Mouse (Mus musculus) embryonic facial prominence, embryonic 11.5 days (tissue): ENCODE results near the gene Apeh. TPM values are rescaled to one million over a fixed set of nuclear protein-coding genes. Genes with fewer than 3 reads are reported as not detected.
A peak's percentile ranks its signal among the peaks of the same experiment; 100 is the strongest.

Experiments used
- ATAC-seq: fragments of 200-750 bp; cut with Nextera tagmentation; replicated peaks from 2 replicates; pipeline ENCODE4 v1.8.0; 2017; ENCODE audit warnings: low read depth; ENCODE audit not compliant: insufficient number of reproducible peaks, low FRiP score, low TSS enrichment
- DNase-seq: peaks from one replicate; pipeline ENCODE4 v3.0.0-alpha.2; 2015; ENCODE audit warnings: low spot score
- H3K27ac ChIP-seq: fragments of 300-500 bp; sonication (generic); replicated peaks from 2 replicates; pipeline ENCODE4 v1.5.1; 2014; ENCODE audit warnings: mild to moderate bottlenecking, low read depth, low read length, control low read depth
- H3K27me3 ChIP-seq: fragments of 300-500 bp; sonication (generic); 2 replicates; pipeline ENCODE4 v1.6.1; 2014; ENCODE audit warnings: mild to moderate bottlenecking, low read length, moderate library complexity, mixed read lengths; ENCODE audit not compliant: control insufficient read depth, insufficient read depth
- H3K36me3 ChIP-seq: fragments of 300-500 bp; sonication (generic); replicated peaks from 2 replicates; pipeline ENCODE4 v1.6.1; 2014; ENCODE audit warnings: low read depth, mild to moderate bottlenecking, low read length, moderate library complexity, mixed read lengths; ENCODE audit not compliant: control insufficient read depth, insufficient read depth
- H3K4me1 ChIP-seq: fragments of 300-500 bp; sonication (generic); 2 replicates; pipeline ENCODE4 v1.6.1; 2014; ENCODE audit warnings: low read length, mixed read lengths; ENCODE audit not compliant: control insufficient read depth, insufficient read depth
- H3K4me2 ChIP-seq: fragments of 300-500 bp; sonication (generic); 2 replicates; pipeline ENCODE4 v1.6.1; 2014; ENCODE audit warnings: low read depth, mild to moderate bottlenecking, control low read depth, low read length, moderate library complexity
- H3K4me3 ChIP-seq: fragments of 300-500 bp; sonication (generic); 2 replicates; pipeline ENCODE4 v1.5.1; 2014; ENCODE audit warnings: low read depth, low read length, control low read depth
- H3K9ac ChIP-seq: fragments of 300-500 bp; sonication (generic); replicated peaks from 2 replicates; pipeline ENCODE4 v1.6.1; 2014; ENCODE audit warnings: mild to moderate bottlenecking, control low read depth, low read length
- H3K9me3 ChIP-seq: fragments of 300-500 bp; sonication (generic); replicated peaks from 2 replicates; pipeline ENCODE4 v1.6.1; 2016; ENCODE audit warnings: mild to moderate bottlenecking, low read length, inconsistent platforms, mixed read lengths; ENCODE audit not compliant: control insufficient read depth
- WGBS: fragments of 180-500 bp; shearing (Covaris S2); extraction: QIAGEN DNeasy Blood & Tissue Kit; methylation state at CpG from one replicate; pipeline ENCODE4 v1.1.7; 2014; 5-methylcytosine and 5-hydroxymethylcytosine counted together
- polyA plus RNA-seq: library from polyadenylated mRNA; unstranded; fragments of >200 nt; fragmentation: Nextera tagmentation; extraction: Ambion mirVana; gene quantifications from 2 replicates; pipeline ENCODE4 v1.2.1, GENCODE M21; 2014

Gene Apeh
- polyA plus RNA-seq, 1 experiment from 2014 or later = 45.3 TPM

DNA sequence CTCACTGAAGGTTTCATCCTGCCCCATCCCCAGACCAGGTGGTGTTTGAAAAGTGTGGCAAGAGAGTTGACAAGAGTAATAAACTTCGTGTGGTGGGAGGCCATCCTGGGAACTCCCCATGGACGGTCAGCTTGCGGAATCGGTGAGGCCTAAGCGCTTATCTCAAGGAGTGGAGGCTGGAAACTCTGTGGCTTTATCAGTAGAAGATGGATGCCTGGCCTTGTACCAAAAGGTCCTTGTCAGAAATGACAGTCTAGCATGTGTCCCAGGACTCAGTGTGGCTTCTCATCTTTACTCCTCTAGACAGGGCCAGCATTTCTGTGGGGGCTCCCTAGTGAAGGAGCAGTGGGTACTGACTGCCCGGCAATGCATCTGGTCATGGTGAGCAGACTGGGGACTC, 10.8 kb downstream of the Apeh start:
- no peaks in the 10 kb centered on the region for H3K4me1 ChIP-seq
- peaks cover 24% of the 10 kb centered on the region for H3K27me3 ChIP-seq
- no peak for ATAC-seq
- no peak overlapping the region for H3K27ac ChIP-seq
- 80% methylated on average over 6 of the region's 6 CpGs for WGBS
- no peaks in the 10 kb centered on the region for H3K9me3 ChIP-seq
- H3K4me3 ChIP-seq = no peak overlapping the region
- no peak overlapping the region for H3K9ac ChIP-seq
- H3K36me3 ChIP-seq = peaks cover 5% of the 10 kb centered on the region
- no peak overlapping the region for H3K4me2 ChIP-seq
- no peak for DNase-seq

DNA sequence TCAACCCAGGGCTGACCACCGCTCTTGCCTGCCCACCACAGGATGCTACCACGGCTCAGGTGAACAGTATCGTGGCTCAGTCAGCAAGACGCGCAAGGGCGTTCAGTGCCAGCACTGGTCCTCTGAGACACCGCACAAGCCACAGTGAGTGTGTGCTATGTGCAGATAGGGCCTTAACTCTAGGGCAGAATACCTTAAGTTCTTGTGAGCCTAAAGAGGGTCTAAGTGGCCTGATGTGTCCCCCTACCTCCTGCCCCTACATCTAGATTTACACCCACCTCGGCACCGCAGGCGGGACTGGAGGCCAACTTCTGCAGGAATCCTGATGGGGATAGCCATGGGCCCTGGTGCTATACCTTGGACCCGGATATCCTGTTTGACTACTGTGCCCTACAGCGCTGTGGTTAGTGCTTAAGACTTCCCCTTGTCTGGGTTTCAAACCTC, 11.4 kb downstream of the Apeh start, which contains the start of gene Rnf123:
Gene Rnf123 (minus strand): TSS at position 359 of the 444 bp plus-strand sequence.
- DNase-seq (no peak), ATAC-seq (no peak)
- Histone ChIP-seq H3K27me3 (peaks cover 24% of the 10 kb centered on the region), H3K36me3 (peaks cover 5% of the 10 kb centered on the region), H3K9ac (no peak within 1 kb of the TSS; the same call in 1 of the 2 replicates), H3K4me3 (peak within 1 kb of the TSS; percentile 14; the same call in 1 of the 2 replicates), H3K27ac (no peak within 1 kb of the TSS), H3K9me3 (no peaks in the 10 kb centered on the region), H3K4me1 (no peaks in the 10 kb centered on the region), H3K4me2 (peak within 1 kb of the TSS; percentile 33)
- WGBS = 31% methylated on average over 12 of the region's 12 CpGs

DNA sequence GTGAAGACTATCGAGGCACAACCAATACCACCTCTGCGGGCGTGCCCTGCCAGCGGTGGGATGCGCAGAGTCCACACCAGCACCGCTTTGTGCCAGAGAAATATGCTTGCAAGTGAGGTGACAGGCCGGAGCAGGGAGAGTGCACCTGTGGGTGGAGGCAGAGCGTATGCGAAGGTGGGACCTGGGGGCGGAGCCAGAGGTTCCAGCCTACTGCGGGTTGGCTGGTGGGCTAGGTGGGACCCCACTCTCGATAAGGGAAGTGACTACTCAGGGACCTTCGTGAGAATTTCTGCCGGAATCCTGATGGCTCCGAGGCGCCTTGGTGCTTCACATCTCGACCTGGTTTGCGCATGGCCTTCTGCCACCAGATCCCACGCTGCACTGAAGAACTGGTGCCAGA, 11.9 kb downstream of the Apeh start:
- 8% methylated on average over 19 of the region's 19 CpGs for WGBS
- Histone ChIP-seq H3K27ac (no peak overlapping the region), H3K9ac (no peak overlapping the region; the same call in 1 of the 2 replicates), H3K4me2 (peak overlapping the region; percentile 33), H3K9me3 (no peaks in the 10 kb centered on the region), H3K36me3 (peaks cover 5% of the 10 kb centered on the region), H3K4me1 (no peaks in the 10 kb centered on the region), H3K4me3 (peak overlapping the region; percentile 14; the same call in 1 of the 2 replicates), H3K27me3 (peaks cover 24% of the 10 kb centered on the region)
- no peak for ATAC-seq
- no peak for DNase-seq

DNA sequence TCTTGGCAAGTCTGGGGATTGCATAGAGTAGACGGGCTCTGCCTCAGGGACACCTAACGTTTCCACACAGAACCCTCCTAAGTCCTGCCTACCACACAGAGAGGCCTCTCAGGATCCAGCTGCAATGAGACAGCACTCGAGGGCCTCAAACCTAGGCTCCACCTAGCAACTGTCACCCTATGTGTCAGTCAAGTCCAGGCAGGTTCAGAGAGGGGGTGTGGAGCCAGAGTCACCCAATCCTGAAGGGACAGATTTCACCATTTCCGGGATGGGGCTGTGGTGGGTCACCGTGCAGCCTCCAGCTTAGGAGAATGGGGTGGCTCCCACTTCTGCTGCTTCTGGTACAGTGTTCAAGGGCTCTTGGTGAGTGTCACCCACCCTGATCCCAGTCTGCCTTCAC, 14.2 kb downstream of the Apeh start, which contains the start of gene Mst1:
Gene Mst1 (plus strand): TSS at position 269 of the 400 bp plus-strand sequence.
- Histone ChIP-seq H3K27me3 (peaks cover 24% of the 10 kb centered on the region), H3K4me1 (no peaks in the 10 kb centered on the region), H3K9ac (peak within 1 kb of the TSS; percentile 90), H3K27ac (0 out of 2 replicates have a peak within 1 kb of the TSS, but pooled peaks have one; percentile 2), H3K9me3 (no peaks in the 10 kb centered on the region), H3K4me2 (peak within 1 kb of the TSS; percentile 96), H3K4me3 (peak within 1 kb of the TSS; percentile 80), H3K36me3 (no peaks in the 10 kb centered on the region; the same call in none of the 2 replicates)
- WGBS = 78% methylated on average over 5 of the region's 5 CpGs
- ATAC-seq (no peak), DNase-seq (no peak)

DNA sequence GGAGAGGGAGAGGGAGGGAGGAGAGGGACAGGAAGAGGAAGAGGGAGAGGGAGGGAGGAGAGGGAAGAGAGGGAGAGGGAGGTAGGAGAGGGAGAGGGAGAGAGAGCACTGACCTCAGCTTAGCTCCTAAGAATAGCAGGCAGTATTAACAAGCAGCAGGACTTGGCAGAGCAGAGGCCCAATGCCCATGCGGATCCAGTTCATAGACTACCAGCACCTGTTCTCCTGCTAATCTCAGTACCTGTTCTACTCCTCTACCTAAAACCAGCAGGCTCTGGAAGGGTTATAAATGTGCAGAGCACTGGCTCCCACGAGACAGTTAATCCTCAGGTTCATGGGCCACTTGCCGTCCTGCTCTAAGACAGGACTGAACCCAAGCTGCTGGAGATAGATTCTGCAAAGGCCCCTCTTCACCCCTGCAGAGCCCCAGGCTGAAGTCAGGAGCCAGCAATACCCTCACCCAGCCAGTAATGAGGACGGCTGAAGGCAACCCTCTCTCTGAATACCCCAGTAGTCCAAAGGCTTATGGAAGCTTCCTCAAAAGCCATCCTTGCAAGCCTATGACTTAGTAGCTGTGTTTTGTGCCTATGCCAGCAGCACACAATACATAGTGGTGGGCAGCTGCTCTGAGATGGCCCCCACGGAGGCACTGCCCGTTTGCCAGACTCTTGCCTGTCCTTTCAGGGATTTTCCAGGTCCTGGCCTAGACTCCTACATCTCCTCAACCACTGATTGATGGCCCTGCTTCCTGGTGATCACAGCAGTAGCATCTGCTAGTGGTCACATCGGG, 21.1 kb downstream of the Apeh start:
- no peak overlapping the region for H3K4me3 ChIP-seq
- WGBS = 69% methylated on average over 7 of the region's 7 CpGs
- DNase-seq (no peak), ATAC-seq (no peak)
- H3K27ac ChIP-seq = no peak overlapping the region
- no peaks in the 10 kb centered on the region for H3K4me1 ChIP-seq
- H3K9ac ChIP-seq = no peak overlapping the region
- no peaks in the 10 kb centered on the region for H3K9me3 ChIP-seq
- no peaks in the 10 kb centered on the region for H3K36me3 ChIP-seq
- no peak overlapping the region for H3K4me2 ChIP-seq
- H3K27me3 ChIP-seq = no peaks in the 10 kb centered on the region

DNA sequence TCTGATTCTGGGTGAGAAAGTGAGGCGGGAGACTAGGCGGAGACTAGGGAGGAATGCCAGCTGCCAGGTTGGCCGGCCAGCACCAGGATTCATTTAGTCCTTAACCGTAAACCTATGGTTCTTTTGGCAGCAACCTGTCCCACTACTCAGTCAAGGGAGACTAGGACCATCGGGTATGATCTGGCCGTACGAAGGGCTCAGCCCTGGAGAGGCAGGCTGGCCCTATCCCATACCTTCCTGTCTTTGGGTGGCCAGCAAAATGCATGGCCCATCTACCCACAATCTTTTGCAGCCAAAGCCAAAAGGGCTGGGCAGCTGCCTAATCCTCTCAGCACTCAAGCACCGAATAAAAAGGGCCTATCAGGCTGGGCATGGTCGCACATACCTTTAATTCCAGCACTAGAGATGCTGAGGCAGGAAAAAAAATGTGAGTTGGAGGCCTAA, 21.9 kb downstream of the Apeh start:
- Histone ChIP-seq H3K4me3 (no peak overlapping the region), H3K4me1 (no peaks in the 10 kb centered on the region), H3K4me2 (no peak overlapping the region), H3K9me3 (no peaks in the 10 kb centered on the region), H3K27me3 (no peaks in the 10 kb centered on the region), H3K9ac (no peak overlapping the region), H3K36me3 (no peaks in the 10 kb centered on the region), H3K27ac (no peak overlapping the region)
- WGBS = 69% methylated on average over 9 of the region's 9 CpGs
- ATAC-seq = no peak
- DNase-seq = no peak

GRCm38 (mm10) chr9:108071801-108072200, 22.6 kb downstream of the Apeh start:
- no peak overlapping the region for H3K27ac ChIP-seq
- H3K9ac ChIP-seq = no peak overlapping the region

DNA sequence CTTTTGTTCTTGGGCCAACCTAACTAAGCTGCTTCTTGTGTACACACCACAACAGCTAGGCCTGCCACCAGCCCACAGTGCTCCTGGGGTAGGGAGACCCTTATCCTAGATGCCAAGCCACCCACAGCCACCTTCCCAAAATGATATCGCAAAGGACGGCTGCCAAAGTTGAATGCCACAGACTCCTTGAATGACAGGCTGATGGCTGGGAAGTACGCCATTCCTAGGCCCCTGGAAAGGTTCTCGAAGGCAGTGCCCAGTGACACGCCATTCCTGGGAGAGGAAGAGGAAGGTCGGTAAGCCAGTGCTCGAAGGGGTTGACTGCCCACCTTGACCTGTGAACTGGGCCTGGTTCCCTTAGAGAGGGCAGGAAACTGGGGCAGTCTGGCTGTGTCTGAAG, 24.9 kb downstream of the Apeh start:
- DNase-seq (no peak), ATAC-seq (no peak)
- no peaks in the 10 kb centered on the region for H3K4me1 ChIP-seq
- H3K27me3 ChIP-seq = no peaks in the 10 kb centered on the region
- H3K27ac ChIP-seq = no peak overlapping the region
- no peaks in the 10 kb centered on the region for H3K36me3 ChIP-seq
- H3K4me2 ChIP-seq = no peak overlapping the region
- 89% methylated on average over 7 of the region's 7 CpGs for WGBS
- no peak overlapping the region for H3K4me3 ChIP-seq
- H3K9me3 ChIP-seq = no peaks in the 10 kb centered on the region
- no peak overlapping the region for H3K9ac ChIP-seq

More at GRCm38 (mm10) chr9:108071801-108072200, 22.6 kb downstream of the Apeh start:
- Histone ChIP-seq H3K4me2 (no peak overlapping the region), H3K4me1 (no peaks in the 10 kb centered on the region), H3K36me3 (no peaks in the 10 kb centered on the region), H3K9me3 (no peaks in the 10 kb centered on the region), H3K4me3 (no peak overlapping the region), H3K27me3 (no peaks in the 10 kb centered on the region)
- ATAC-seq (no peak), DNase-seq (no peak)
- WGBS = 87% methylated on average over 4 of the region's 4 CpGs
